Mouse (Mus musculus) inflammation-experienced regulatory T-cells, adult 6 months (primary cell): Measurements from ENCODE around the gene Hist1h4b. TPM values are rescaled to one million over a fixed set of nuclear protein-coding genes. Genes with fewer than 3 reads are reported as not detected.
A peak's percentile ranks its signal among the peaks of the same experiment; 100 is the strongest.
"Not testable (repeated sequence)": the region's sequence is repeated elsewhere in the genome, so short reads cannot be mapped to it uniquely, and the experiment has no call there.

ENCODE experiments used
- ATAC-seq: one replicate; pipeline ENCODE4 v1.8.0; 2017
- polyA plus RNA-seq, 3 experiments: library from polyadenylated mRNA; unstranded; fragments of 100-300 nt; shearing (Covaris generic); gene quantifications; one replicate each; pipeline ENCODE4 v1.2.1; 2017

The Hist1h4b gene
- polyA plus RNA-seq, 3 experiments from 2014 or later, result 4.1 to 20.2 TPM; not detected in 1

DNA sequence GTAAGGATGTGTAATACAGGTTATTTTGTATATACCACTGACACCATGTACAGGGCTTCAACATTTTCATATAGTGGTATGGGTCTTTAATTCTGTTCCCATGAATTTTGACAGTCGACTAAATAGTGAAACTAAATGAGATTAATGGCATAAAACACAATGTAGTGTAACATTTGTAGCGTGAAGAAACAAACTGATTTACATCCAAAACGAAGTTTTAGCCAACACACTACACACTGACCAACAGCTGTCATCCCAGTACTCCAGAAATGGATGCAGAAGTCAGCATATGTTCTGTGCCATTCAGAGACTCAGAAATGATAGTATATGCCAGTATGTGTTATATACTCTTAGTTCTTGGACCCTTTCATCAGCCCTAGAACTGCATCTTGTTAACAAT is 1.1 kb downstream of the Hist1h4b start:
- no peak for ATAC-seq

DNA sequence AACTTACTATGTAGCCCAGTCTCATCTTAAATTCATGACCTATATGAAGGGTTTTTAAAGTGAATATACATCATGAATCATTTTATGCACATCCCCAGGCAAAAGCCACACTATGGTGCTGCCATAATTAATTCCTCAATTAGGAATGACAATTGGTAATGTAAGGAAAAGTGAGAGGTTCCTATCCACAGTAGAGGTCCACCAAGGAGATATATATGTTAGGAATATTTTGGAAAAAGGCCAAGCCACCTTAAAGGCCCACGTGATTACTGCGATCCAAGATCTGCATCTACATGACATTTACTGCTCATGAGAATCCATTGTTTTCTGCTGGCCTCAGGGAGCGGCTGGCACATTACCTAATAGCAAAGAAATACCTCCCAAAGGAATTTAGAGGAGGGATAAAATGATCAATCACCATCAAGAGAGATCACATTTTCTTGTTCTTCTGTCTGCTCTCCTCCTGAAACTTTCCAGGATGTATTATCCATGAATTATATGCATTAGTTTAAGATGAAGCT is 2.5 kb downstream of the Hist1h4b start:
- ATAC-seq, result no peak

GRCm38 (mm10) chr13:23759916-23760239 is 3.1 kb downstream of the Hist1h4b start:
- no peak for ATAC-seq

GRCm38 (mm10) chr13:23760240-23760971 is 3.6 kb downstream of the Hist1h4b start:
- ATAC-seq, result no peak

GRCm38 (mm10) chr13:23760972-23761864 is 4.4 kb downstream of the Hist1h4b start, which contains the start of gene Hist1h4a:
Gene Hist1h4a (minus strand): TSS chr13:23761230.
- ATAC-seq, result peak; percentile 63

DNA sequence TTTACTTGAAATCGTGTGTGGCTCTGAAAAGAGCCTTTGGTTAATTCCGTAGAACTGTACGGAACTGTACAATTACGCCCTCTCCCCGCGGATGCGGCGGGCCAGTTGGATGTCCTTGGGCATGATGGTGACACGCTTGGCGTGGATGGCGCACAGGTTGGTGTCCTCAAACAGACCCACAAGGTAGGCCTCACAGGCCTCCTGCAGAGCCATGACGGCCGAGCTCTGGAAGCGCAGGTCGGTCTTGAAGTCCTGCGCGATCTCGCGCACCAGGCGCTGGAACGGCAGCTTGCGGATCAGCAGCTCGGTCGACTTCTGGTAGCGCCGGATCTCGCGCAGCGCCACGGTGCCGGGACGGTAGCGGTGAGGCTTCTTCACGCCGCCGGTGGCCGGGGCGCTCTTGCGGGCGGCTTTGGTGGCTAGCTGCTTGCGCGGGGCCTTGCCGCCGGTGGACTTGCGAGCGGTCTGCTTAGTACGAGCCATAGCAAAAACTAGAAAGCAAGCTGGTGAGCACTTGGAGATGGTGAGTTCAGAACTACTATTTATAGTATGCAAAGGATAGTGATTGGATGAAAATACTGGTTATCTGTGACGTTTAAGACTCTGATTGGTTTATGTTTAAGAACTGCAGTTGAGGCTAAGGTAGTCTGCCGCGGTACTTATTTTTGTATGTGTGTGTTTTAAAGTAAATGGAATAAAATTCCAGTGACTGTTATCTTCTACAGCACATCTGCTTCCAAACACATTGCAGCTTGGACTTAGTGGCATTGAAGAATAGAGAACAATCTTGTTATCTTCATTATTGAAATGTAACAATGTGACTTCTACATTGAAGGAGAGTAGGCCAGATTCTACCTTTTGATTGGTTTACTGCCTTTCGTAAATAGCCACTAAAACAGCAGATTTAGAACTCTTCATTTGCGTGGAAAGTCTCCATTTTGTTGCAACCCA is 5.3 kb downstream of the Hist1h4b start, which contains the start of gene Hist1h3a:
Hist1h3a (minus strand) TSS at position 516 of the 951 bp plus-strand sequence.
- ATAC-seq, result peak; percentile 69

- no peak for ATAC-seq
Measured at GRCm38 (mm10) chr13:23763242-23763585, 6.4 kb downstream of the Hist1h4b start.

- peak; percentile 45 for ATAC-seq
Measured at GRCm38 (mm10) chr13:23763586-23764323, 6.9 kb downstream of the Hist1h4b start, which contains the start of gene Hist1h1a. Gene Hist1h1a (plus strand): TSS chr13:23763666.

GRCm38 (mm10) chr13:23764324-23765171 is 7.7 kb downstream of the Hist1h4b start:
- no peak for ATAC-seq

- ATAC-seq, result no peak
Measured at GRCm38 (mm10) chr13:23765172-23765513, 8.3 kb downstream of the Hist1h4b start.

GRCm38 (mm10) chr13:23766772-23767171 is 10.0 kb downstream of the Hist1h4b start:
- ATAC-seq, result no peak

GRCm38 (mm10) chr13:23768834-23769397 is 12.1 kb downstream of the Hist1h4b start:
- no peak for ATAC-seq

DNA sequence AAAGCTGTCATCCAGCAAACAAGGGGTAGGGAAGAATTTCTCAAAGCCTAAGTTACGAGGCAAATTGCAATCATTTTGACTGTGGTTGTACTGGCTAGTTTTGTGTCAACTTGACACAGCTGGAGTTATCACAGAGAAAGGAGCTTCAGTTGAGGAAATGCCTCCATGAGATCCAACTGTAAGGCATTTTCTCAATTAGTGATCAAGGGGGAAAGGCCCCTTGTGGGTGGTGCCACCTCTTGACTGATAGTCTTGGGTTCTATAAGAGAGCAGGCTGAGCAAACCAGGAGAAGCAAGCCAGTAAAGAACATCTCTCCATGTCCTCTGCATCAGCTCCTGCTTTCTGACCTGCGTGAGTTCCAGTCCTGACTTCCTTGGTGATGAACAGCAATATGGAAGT is 12.8 kb downstream of the Hist1h4b start, which contains the start of gene Trim38:
Trim38 (plus strand) TSS at position 301 of the 400 bp plus-strand sequence.
- ATAC-seq, result not testable (repeated sequence)

DNA sequence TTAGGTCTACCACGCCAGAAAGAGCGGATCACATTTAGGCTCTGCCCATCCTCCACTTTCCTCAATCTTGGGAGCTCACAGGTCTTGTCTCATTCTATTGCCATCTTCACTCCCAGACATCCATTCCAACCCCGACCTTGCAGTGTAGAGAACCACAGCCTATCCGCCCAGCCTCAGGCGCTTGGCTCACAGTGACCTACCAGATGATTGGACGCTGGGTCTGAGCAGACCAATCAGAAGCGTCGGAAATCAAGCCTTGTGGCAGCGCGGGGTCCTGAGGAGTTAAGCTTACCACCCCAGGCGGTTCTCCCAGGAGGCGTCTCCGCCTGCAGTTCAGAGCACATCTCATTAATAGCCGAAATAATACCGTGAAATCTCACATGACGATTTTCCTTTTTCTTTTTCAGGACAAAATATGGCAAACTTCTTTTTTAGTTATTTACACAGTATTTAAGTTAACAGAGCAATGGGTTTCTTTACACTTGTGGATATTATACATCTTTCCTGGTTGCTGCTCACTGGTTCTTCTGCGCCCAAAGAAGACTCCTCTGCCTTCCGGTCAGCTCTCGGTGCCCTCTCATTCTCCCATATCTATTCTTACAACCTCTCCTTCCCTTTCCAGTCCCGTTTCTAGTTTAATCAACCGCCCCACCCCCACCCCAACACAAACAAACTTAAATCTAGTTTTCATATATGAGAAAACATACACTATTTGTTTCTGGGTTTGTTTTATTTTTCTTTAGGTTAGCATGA is 15.9 kb downstream of the Hist1h4b start:
- ATAC-seq, result no peak

DNA sequence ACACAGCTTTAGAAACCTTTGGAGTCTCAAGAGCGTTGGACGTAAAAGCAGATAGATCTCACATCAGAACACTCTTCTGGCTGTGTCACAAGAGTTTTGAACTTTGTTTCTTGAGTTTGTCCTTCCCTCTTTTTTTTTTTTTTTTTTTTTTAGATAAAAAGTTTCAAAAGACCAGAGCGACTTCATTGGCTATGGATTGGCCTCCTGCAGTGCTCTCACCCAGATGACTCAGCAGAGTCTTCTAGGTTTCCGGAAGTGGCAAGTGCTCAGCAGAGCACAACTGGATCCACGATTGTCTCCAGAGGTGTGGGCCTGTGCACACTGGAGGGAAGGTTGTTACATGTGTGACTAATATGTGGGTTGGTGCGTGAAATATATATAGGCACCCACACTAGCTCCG is 21.5 kb downstream of the Hist1h4b start:
- no peak for ATAC-seq

DNA sequence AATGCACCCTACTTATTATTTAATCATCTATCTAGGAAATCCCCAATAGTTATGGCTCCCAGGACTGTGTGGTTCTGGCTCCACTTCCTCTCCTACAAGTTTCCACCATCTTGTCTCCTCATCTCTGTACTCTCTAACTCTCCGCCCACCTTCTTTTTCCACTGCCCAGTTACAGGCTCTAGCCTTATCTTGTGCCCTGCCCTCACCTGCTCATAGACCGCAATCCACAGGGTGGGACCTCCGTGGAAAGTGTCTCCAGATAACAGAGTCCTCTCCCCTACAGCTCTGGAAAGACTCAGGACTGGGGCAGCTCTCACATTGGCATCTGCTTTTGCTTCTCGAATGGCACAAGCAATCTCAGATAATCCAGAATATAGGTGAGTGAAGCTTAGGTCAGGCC is 22.2 kb downstream of the Hist1h4b start:
- ATAC-seq, result no peak

DNA sequence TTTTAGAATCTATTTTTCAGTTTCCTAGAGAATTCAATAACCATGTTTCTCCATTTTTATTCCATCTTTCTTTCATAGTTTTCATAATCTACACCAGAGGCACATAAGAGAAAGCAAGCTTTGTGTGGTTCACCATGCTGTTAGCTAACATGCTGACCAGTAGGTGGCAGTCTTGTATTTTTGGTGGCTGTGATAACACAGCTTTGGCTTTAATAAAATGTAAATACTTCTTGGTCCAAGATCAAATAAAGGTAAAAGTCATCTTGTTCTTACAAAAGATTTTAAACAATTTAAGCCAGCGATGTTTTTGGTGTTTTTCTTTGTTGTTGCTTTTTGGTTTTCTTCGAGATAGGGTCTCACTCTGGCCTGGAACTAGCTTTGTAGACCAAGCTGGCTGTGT is 35.7 kb downstream of the Hist1h4b start:
- ATAC-seq, result no peak

GRCm38 (mm10) chr13:23799405-23799804 is 42.6 kb downstream of the Hist1h4b start:
- ATAC-seq, result no peak

DNA sequence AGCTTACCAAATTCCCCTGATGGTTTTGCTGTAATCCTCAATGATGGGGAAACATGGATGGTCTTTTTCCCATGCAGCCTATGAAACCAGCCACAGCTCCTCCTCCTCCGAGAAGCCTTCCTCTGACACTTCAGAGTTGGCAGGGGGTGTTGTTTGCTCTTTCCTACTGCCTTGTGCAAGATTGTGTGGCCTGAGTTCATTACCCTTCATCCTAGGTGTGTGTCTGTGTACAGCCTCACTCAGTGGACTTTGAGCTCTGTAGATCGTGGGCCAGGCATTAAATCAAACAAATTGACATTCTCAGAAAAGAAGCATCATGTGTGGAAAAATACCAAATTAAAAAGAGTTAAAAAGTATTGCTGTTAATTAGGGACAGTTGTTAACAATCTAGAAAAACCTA is 47.7 kb downstream of the Hist1h4b start:
- no peak for ATAC-seq
